Mouse (Mus musculus): ENCODE data around the gene A430078G23Rik.

- TF ChIP-seq CTCF (IDR thresholded peaks at IDR 0.05) (no peak), EP300 (IDR thresholded peaks at IDR 0.05) (no peak)
Measured at GRCm38 (mm10) chr8:3353189-3353810, at the start of gene A430078G23Rik.
